Mouse (Mus musculus) heart, adult 2 months (tissue): ENCODE data around the gene H2-M11. TPM values are rescaled to one million over a fixed set of nuclear protein-coding genes. Genes with fewer than 3 reads are reported as not detected.

Source experiments
- DNase-seq, 2 experiments: peaks; one replicate each; pipeline ENCODE4 v3.0.0; 2021
- H3K27ac ChIP-seq: fragments of 200-600 bp; 2 replicates; pipeline ENCODE4 v1.8.1; 2022
- H3K27me3 ChIP-seq: fragments of 200-500 bp; 2 replicates; pipeline ENCODE4 v1.6.1; 2012; ENCODE audit warnings: mild to moderate bottlenecking, low read length, inconsistent platforms, mixed read lengths; ENCODE audit not compliant: control insufficient read depth, insufficient read depth
- H3K36me3 ChIP-seq: fragments of 200-500 bp; 2 replicates; pipeline ENCODE4 v1.6.1; 2012; ENCODE audit warnings: low read length, inconsistent platforms; ENCODE audit not compliant: control insufficient read depth, insufficient read depth
- H3K4me1 ChIP-seq: fragments of 200-500 bp; 2 replicates; pipeline ENCODE4 v1.6.1; 2011; ENCODE audit warnings: low read length; ENCODE audit not compliant: control insufficient read depth, insufficient read depth
- H3K4me3 ChIP-seq: fragments of 200-600 bp; 2 replicates; pipeline ENCODE4 v1.8.1; 2022
- H3K79me2 ChIP-seq: fragments of 200-500 bp; replicated peaks from 2 replicates; pipeline ENCODE4 v1.6.1; 2012; ENCODE audit warnings: mild to moderate bottlenecking, inconsistent platforms, low read length, moderate library complexity, mixed read lengths; ENCODE audit not compliant: control insufficient read depth, insufficient read depth
- H3K9ac ChIP-seq: fragments of 200-500 bp; 2 replicates; pipeline ENCODE4 v1.6.1; 2012; ENCODE audit warnings: low read depth, mild to moderate bottlenecking, control low read depth, inconsistent platforms, low read length, mixed read lengths
- CTCF ChIP-seq: fragments of 200-600 bp; IDR thresholded peaks from 2 replicates; pipeline ENCODE4 v1.8.1; 2022; ENCODE audit warnings: antibody characterized with exemption, mild to moderate bottlenecking, moderate library complexity
- EP300 ChIP-seq: fragments of 200-500 bp; IDR thresholded peaks from 2 replicates; pipeline ENCODE4 v1.6.1; 2011; ENCODE audit warnings: low read depth, low read length, control low read depth; ENCODE audit not compliant: insufficient read depth
- POLR2A ChIP-seq: fragments of 200-500 bp; IDR thresholded peaks from 2 replicates; pipeline ENCODE4 v1.6.1; 2011; ENCODE audit warnings: mild to moderate bottlenecking, low read depth, low read length, control low read depth; ENCODE audit not compliant: insufficient read depth
- WGBS: fragments of 180-500 bp; shearing (Covaris S2); methylation state at CpG from one replicate; pipeline ENCODE4 v1.1.7; 2018; 5-methylcytosine and 5-hydroxymethylcytosine counted together
- intact Hi-C: fragments of 180-260 bp; cut with DNase I; formaldehyde crosslinking; loops from one replicate; pipeline ENCODE4 v1.15.1; 2025
- long read RNA-seq: library from polyadenylated mRNA; stranded (forward); transcript quantifications from one replicate; pipeline ENCODE4 v2.0.0, GENCODE M21; 2021
- polyA plus RNA-seq: library from polyadenylated mRNA; depleted of rRNA; stranded (reverse); fragments of >200 nt; gene quantifications from 2 replicates; pipeline ENCODE4 v1.2.3, GENCODE M21; 2012; rRNA removed
- total RNA-seq, 2 experiments: library from RNA; stranded (reverse); gene quantifications; 2 replicates each; pipeline ENCODE4 v1.2.3; 2021

Gene H2-M11
- total RNA-seq (not detected), polyA plus RNA-seq (not detected in 2 replicates)
- long read RNA-seq = 0 reads

GRCm38 (mm10) chr17:36546775-36547174 lies at the start of gene H2-M11:
H2-M11 (plus strand) TSS chr17:36547075.
- Histone ChIP-seq H3K27me3 (no peaks in the 10 kb centered on the region), H3K36me3 (no peaks in the 10 kb centered on the region), H3K27ac (no peak within 1 kb of the TSS), H3K4me3 (no peak within 1 kb of the TSS), H3K4me1 (no peaks in the 10 kb centered on the region), H3K9ac (no peak within 1 kb of the TSS), H3K79me2 (no peaks in the 10 kb centered on the region)
- TF ChIP-seq CTCF = no peak
- no peak for TF ChIP-seq EP300
- no peak for TF ChIP-seq POLR2A
- whole genome bisulfite sequencing = 41% methylated on average over 3 of the region's 3 CpGs
- no peak for DNase-seq
- intact Hi-C loops = no loop called here

- Histone ChIP-seq H3K4me3 (no peak overlapping the region), H3K36me3 (no peaks in the 10 kb centered on the region), H3K79me2 (no peaks in the 10 kb centered on the region), H3K4me1 (no peaks in the 10 kb centered on the region), H3K27me3 (no peaks in the 10 kb centered on the region), H3K27ac (no peak overlapping the region), H3K9ac (no peak overlapping the region)
- WGBS = 50% methylated on average over 1 of the region's 1 CpGs
- no peak for DNase-seq
- intact Hi-C loops = no loop called here
- TF ChIP-seq CTCF (no peak), EP300 (no peak), POLR2A (no peak)
Measured at GRCm38 (mm10) chr17:36500435-36500834, 46.4 kb upstream of the H2-M11 start.

GRCm38 (mm10) chr17:36503910-36504309 lies 43.0 kb upstream of the H2-M11 start:
- no peaks in the 10 kb centered on the region for H3K4me1 ChIP-seq
- DNase-seq = no peak
- H3K79me2 ChIP-seq = no peaks in the 10 kb centered on the region
- H3K27ac ChIP-seq = no peak overlapping the region
- no peaks in the 10 kb centered on the region for H3K27me3 ChIP-seq
- no peak for TF ChIP-seq EP300
- no peak for TF ChIP-seq POLR2A
- TF ChIP-seq CTCF = no peak
- no peak overlapping the region for H3K4me3 ChIP-seq
- intact Hi-C loops = no loop called here
- no peak overlapping the region for H3K9ac ChIP-seq
- no peaks in the 10 kb centered on the region for H3K36me3 ChIP-seq

Other genes with a start within 250 kb of the H2-M11 start
- not detected for gene H2-M10.1, start 220.9 kb upstream of the H2-M11 start, total RNA-seq
- gene H2-M10.1, start 220.9 kb upstream of the H2-M11 start, polyA plus RNA-seq = not detected in 2 replicates
- not detected for gene H2-M10.3, start 178.7 kb upstream of the H2-M11 start, total RNA-seq
- gene H2-M10.3, start 178.7 kb upstream of the H2-M11 start, polyA plus RNA-seq = not detected in 2 replicates
- not detected for gene H2-M10.4, start 84.7 kb upstream of the H2-M11 start, total RNA-seq
- gene H2-M10.4, start 84.7 kb upstream of the H2-M11 start, polyA plus RNA-seq = not detected in 2 replicates
- not detected for gene H2-M9, start 95.6 kb downstream of the H2-M11 start, total RNA-seq
- gene H2-M9, start 95.6 kb downstream of the H2-M11 start, polyA plus RNA-seq = 0.20 TPM in 1 of 2 replicates, not detected in the other
- gene H2-M1, start 125.1 kb downstream of the H2-M11 start, total RNA-seq = not detected
- not detected in 2 replicates for gene H2-M1, start 125.1 kb downstream of the H2-M11 start, polyA plus RNA-seq
- not detected for gene H2-M10.5, start 225.8 kb downstream of the H2-M11 start, total RNA-seq
- gene H2-M10.5, start 225.8 kb downstream of the H2-M11 start, polyA plus RNA-seq = not detected in 2 replicates